Mouse (Mus musculus): Measurements from ENCODE around the gene Psmc3. TPM values are rescaled to one million over a fixed set of nuclear protein-coding genes. Genes with fewer than 3 reads are reported as not detected.

The Psmc3 gene
- total and polyA plus RNA-seq, 3 experiments = 112 to 252 (median 216) TPM

GRCm38 (mm10) chr2:91082844-91083243, 29.0 kb downstream of the Psmc3 start:
- peak; percentile 65; the same call in 1 of the 2 replicates for TF ChIP-seq EP300 (IDR thresholded peaks at IDR 0.05; ENCODE audit: insufficient read depth, low read depth, low read length)
- TF ChIP-seq CTCF (IDR thresholded peaks at IDR 0.05) = no peak
- peak; percentile 63; the same call in 1 of the 2 replicates for TF ChIP-seq POLR2A (IDR thresholded peaks at IDR 0.05; ENCODE audit: insufficient read depth, low read depth, low read length)
- H3K4me1 ChIP-seq (ENCODE audit: control insufficient read depth, insufficient read depth, low read length) = peaks cover 2% of the 10 kb centered on the region
- H3K9ac ChIP-seq (ENCODE audit: low read depth, low read length) = no peak overlapping the region
- no peak overlapping the region for H3K4me3 ChIP-seq
- 48% methylated on average over 11 of the region's 11 CpGs for WGBS
- H3K27ac ChIP-seq = peak overlapping the region; percentile 72
- peak; percentile 64 to 85 for DNase-seq
- no peaks in the 10 kb centered on the region for H3K79me2 ChIP-seq (replicated peaks; ENCODE audit: control insufficient read depth, insufficient read depth, low read length)
- H3K36me3 ChIP-seq (ENCODE audit: control insufficient read depth, insufficient read depth, low read length) = no peaks in the 10 kb centered on the region
- H3K27me3 ChIP-seq (ENCODE audit: control insufficient read depth, insufficient read depth, low read length) = no peaks in the 10 kb centered on the region
- intact Hi-C loops (cut with DNase I) = no loop called here

DNA sequence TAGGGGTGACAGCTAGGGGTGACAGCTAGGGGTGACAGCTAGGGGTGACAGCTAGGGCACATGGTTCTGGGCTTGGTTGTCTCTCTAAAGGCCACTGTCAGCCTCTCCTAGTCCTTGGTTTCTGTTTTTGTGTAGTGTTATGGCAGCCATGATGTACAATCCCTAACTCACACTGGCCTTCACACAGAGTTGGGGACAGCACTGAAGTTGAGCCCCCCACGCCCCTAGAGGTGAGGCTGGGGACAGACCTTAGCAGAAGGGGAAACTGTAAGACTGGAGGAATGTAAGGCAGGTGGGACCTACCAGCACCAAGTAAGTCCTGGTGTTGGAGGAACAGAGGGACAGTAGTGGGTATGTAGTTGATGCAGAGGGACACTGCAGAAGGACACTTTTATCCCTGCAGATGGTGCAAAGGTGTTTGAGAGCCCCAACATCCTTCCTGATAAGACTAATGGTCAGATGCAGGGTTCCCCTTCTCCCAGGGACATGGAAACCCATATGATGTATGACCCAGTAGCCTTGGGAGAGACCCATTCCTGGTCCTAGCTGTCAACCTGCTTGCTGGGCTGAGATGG, 29.6 kb downstream of the Psmc3 start:
- DNase-seq = no peak
- Histone ChIP-seq H3K36me3 (ENCODE audit: control insufficient read depth, insufficient read depth, low read length) (no peaks in the 10 kb centered on the region), H3K9ac (ENCODE audit: low read depth, low read length) (no peak overlapping the region), H3K27me3 (ENCODE audit: control insufficient read depth, insufficient read depth, low read length) (no peaks in the 10 kb centered on the region), H3K4me1 (ENCODE audit: control insufficient read depth, insufficient read depth, low read length) (peaks cover 2% of the 10 kb centered on the region), H3K27ac (peak overlapping the region; percentile 72), H3K79me2 (replicated peaks; ENCODE audit: control insufficient read depth, insufficient read depth, low read length) (no peaks in the 10 kb centered on the region), H3K4me3 (no peak overlapping the region)
- intact Hi-C loops (cut with DNase I) = no loop called here
- no peak for TF ChIP-seq EP300 (IDR thresholded peaks at IDR 0.05; ENCODE audit: insufficient read depth, low read depth, low read length)
- TF ChIP-seq POLR2A (IDR thresholded peaks at IDR 0.05; ENCODE audit: insufficient read depth, low read depth, low read length) = no peak
- no peak for TF ChIP-seq CTCF (IDR thresholded peaks at IDR 0.05)
- 82% methylated on average over 1 of the region's 1 CpGs for WGBS

- Histone ChIP-seq H3K27ac (peak overlapping the region; percentile 72; the same call in 1 of the 2 replicates), H3K4me3 (no peak overlapping the region), H3K9ac (ENCODE audit: low read depth, low read length) (no peak overlapping the region)
Measured at GRCm38 (mm10) chr2:91084179-91084820, 30.5 kb downstream of the Psmc3 start.

GRCm38 (mm10) chr2:91085494-91086391, 31.9 kb downstream of the Psmc3 start:
- Histone ChIP-seq H3K9ac (ENCODE audit: low read depth, low read length) (no peak overlapping the region), H3K27me3 (ENCODE audit: control insufficient read depth, insufficient read depth, low read length) (no peaks in the 10 kb centered on the region), H3K36me3 (ENCODE audit: control insufficient read depth, insufficient read depth, low read length) (no peaks in the 10 kb centered on the region), H3K4me1 (ENCODE audit: control insufficient read depth, insufficient read depth, low read length) (no peaks in the 10 kb centered on the region), H3K4me3 (no peak overlapping the region), H3K79me2 (replicated peaks; ENCODE audit: control insufficient read depth, insufficient read depth, low read length) (no peaks in the 10 kb centered on the region), H3K27ac (no peak overlapping the region)
- TF ChIP-seq POLR2A (IDR thresholded peaks at IDR 0.05; ENCODE audit: insufficient read depth, low read depth, low read length) = no peak
- TF ChIP-seq EP300 (IDR thresholded peaks at IDR 0.05; ENCODE audit: insufficient read depth, low read depth, low read length) = no peak
- TF ChIP-seq CTCF (IDR thresholded peaks at IDR 0.05) = no peak
- intact Hi-C loops (cut with DNase I) = no loop called here
- 86% methylated on average over 14 of the region's 14 CpGs for WGBS
- no peak for DNase-seq

More at GRCm38 (mm10) chr2:91084179-91084820, 30.5 kb downstream of the Psmc3 start:
- no peak for TF ChIP-seq CTCF (IDR thresholded peaks at IDR 0.05)
- no peak for TF ChIP-seq POLR2A (IDR thresholded peaks at IDR 0.05; ENCODE audit: insufficient read depth, low read depth, low read length)
- no peak for TF ChIP-seq EP300 (IDR thresholded peaks at IDR 0.05; ENCODE audit: insufficient read depth, low read depth, low read length)
- H3K79me2 ChIP-seq (replicated peaks; ENCODE audit: control insufficient read depth, insufficient read depth, low read length) = no peaks in the 10 kb centered on the region
- WGBS = 85% methylated on average over 15 of the region's 15 CpGs
- intact Hi-C loops (cut with DNase I) = no loop called here
- no peaks in the 10 kb centered on the region for H3K4me1 ChIP-seq (ENCODE audit: control insufficient read depth, insufficient read depth, low read length)
- DNase-seq = peak; percentile 42 to 66
- H3K36me3 ChIP-seq (ENCODE audit: control insufficient read depth, insufficient read depth, low read length) = no peaks in the 10 kb centered on the region
- no peaks in the 10 kb centered on the region for H3K27me3 ChIP-seq (ENCODE audit: control insufficient read depth, insufficient read depth, low read length)

DNA sequence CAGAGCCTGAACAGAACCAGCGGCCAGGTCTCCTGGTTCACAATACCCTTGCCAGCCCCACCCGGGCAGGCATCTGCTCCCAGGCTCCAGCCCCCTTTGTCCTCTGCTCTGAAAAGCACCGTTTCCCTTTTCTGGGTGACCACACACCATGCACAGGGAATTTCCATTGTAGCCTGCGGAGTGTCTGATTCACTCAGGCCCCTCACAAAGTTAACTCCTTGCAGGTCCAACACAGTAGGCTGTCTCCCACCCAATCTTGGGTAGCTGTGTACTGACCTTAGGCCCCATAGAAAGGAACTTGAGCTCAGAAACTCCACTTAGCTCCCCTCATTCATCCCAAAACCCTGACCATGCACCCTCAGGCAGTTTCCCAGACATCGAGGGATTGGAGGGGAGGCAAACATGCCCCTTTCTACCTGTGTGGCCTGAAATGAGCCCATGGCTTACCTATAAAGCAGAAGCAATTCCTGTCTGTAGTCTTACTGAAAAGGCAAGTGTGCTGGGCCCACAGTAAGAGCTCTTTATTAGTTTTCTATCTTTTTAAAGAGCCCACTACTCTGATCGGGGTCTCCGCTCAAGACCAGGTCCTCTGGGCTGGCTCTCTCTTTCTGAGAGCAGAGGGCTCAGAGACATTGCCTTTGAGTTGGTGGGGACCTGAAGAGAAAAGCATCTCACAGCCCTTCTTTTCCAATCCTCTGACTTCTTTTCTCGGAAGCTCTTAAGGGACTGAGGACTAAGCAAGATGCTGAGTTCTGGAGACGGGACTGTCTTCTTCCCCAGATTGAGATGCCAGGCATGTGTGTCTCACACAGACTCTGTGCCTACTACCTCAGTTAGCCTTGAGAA, 32.8 kb downstream of the Psmc3 start:
- TF ChIP-seq CTCF (IDR thresholded peaks at IDR 0.05) (no peak), EP300 (IDR thresholded peaks at IDR 0.05; ENCODE audit: insufficient read depth, low read depth, low read length) (no peak), POLR2A (IDR thresholded peaks at IDR 0.05; ENCODE audit: insufficient read depth, low read depth, low read length) (no peak)

More for the DNA sequence above, 32.8 kb downstream of the Psmc3 start:
- Histone ChIP-seq H3K79me2 (replicated peaks; ENCODE audit: control insufficient read depth, insufficient read depth, low read length) (no peaks in the 10 kb centered on the region), H3K36me3 (ENCODE audit: control insufficient read depth, insufficient read depth, low read length) (no peaks in the 10 kb centered on the region), H3K4me1 (ENCODE audit: control insufficient read depth, insufficient read depth, low read length) (no peaks in the 10 kb centered on the region), H3K9ac (ENCODE audit: low read depth, low read length) (no peak overlapping the region), H3K4me3 (no peak overlapping the region), H3K27me3 (ENCODE audit: control insufficient read depth, insufficient read depth, low read length) (no peaks in the 10 kb centered on the region), H3K27ac (no peak overlapping the region; the same call in 1 of the 2 replicates)
- intact Hi-C loops (cut with DNase I) = no loop called here
- 71% methylated on average over 9 of the region's 9 CpGs for WGBS
- peak in 1 of 2 experiments; percentile 49 for DNase-seq
